Mouse (Mus musculus): Measurements from ENCODE around the gene Mark4. TPM values are rescaled to one million over a fixed set of nuclear protein-coding genes. Genes with fewer than 3 reads are reported as not detected.

The Mark4 gene
- polyA plus RNA-seq, 1 experiment from 2014 or later, result 1.8 TPM

- H3K4me1 ChIP-seq (ENCODE audit: insufficient read depth), result peaks cover 12% of the 10 kb centered on the region
- no peaks in the 10 kb centered on the region for H3K27me3 ChIP-seq (ENCODE audit: insufficient read depth, low read length)
- no peak overlapping the region for H3K4me3 ChIP-seq (ENCODE audit: low read depth, low read length)
- H3K4me2 ChIP-seq (ENCODE audit: low read depth, low read length), result no peak overlapping the region
- TF ChIP-seq CTCF (IDR thresholded peaks at IDR 0.05; ENCODE audit: low read depth) (no peak), EP300 (IDR thresholded peaks at IDR 0.05; ENCODE audit: low read depth) (no peak)
- no peak for DNase-seq
- no peak for ATAC-seq
- no peaks in the 10 kb centered on the region for H3K9me3 ChIP-seq (ENCODE audit: low read length)
- no peaks in the 10 kb centered on the region for H3K36me3 ChIP-seq (replicated peaks; ENCODE audit: insufficient read depth, low read length)
- peak overlapping the region; percentile 36 for H3K27ac ChIP-seq (ENCODE audit: low read depth)
- WGBS (ENCODE audit: insufficient replicate concordance), result 41% methylated on average over 12 of the region's 12 CpGs
- H3K9ac ChIP-seq (replicated peaks), result no peak overlapping the region
Measured at GRCm38 (mm10) chr7:19500420-19501363, 42.1 kb upstream of the Mark4 start.

- ATAC-seq, result peak; percentile 72
- H3K4me1 ChIP-seq (ENCODE audit: insufficient read depth), result peaks cover 15% of the 10 kb centered on the region
- 0 out of 2 replicates have a peak, but pooled peaks cover 2% of the 10 kb centered on the region for H3K27me3 ChIP-seq (ENCODE audit: insufficient read depth, low read length)
- H3K4me2 ChIP-seq (ENCODE audit: low read depth, low read length), result no peak overlapping the region
- H3K36me3 ChIP-seq (replicated peaks; ENCODE audit: insufficient read depth, low read length), result no peaks in the 10 kb centered on the region
- TF ChIP-seq EP300 (IDR thresholded peaks at IDR 0.05; ENCODE audit: low read depth) (no peak), CTCF (IDR thresholded peaks at IDR 0.05; ENCODE audit: low read depth) (no peak)
- H3K27ac ChIP-seq (ENCODE audit: low read depth), result no peak overlapping the region
- 56% methylated on average over 4 of the region's 4 CpGs for WGBS (ENCODE audit: insufficient replicate concordance)
- DNase-seq, result no peak
- H3K9ac ChIP-seq (replicated peaks), result no peak overlapping the region
- H3K4me3 ChIP-seq (ENCODE audit: low read depth, low read length), result no peak overlapping the region
- H3K9me3 ChIP-seq (ENCODE audit: low read length), result no peaks in the 10 kb centered on the region
Measured at GRCm38 (mm10) chr7:19498326-19498725, 39.7 kb upstream of the Mark4 start.

- peak; percentile 7; the same call in 1 of the 2 replicates for ATAC-seq
- H3K4me3 ChIP-seq (ENCODE audit: low read depth, low read length), result no peak overlapping the region
- H3K27me3 ChIP-seq (ENCODE audit: insufficient read depth, low read length), result peaks cover 4% of the 10 kb centered on the region; the same call in 1 of the 2 replicates
- DNase-seq, result no peak
- no peak overlapping the region for H3K4me2 ChIP-seq (ENCODE audit: low read depth, low read length)
- no peaks in the 10 kb centered on the region for H3K9me3 ChIP-seq (ENCODE audit: low read length)
- no peak overlapping the region for H3K9ac ChIP-seq (replicated peaks)
- TF ChIP-seq EP300 (IDR thresholded peaks at IDR 0.05; ENCODE audit: low read depth) (no peak), CTCF (IDR thresholded peaks at IDR 0.05; ENCODE audit: low read depth) (no peak)
- H3K27ac ChIP-seq (ENCODE audit: low read depth), result no peak overlapping the region
- H3K36me3 ChIP-seq (replicated peaks; ENCODE audit: insufficient read depth, low read length), result no peaks in the 10 kb centered on the region
- WGBS (ENCODE audit: insufficient replicate concordance), result 59% methylated on average over 5 of the region's 5 CpGs
- peaks cover 19% of the 10 kb centered on the region for H3K4me1 ChIP-seq (ENCODE audit: insufficient read depth)
Measured at GRCm38 (mm10) chr7:19496214-19496555, 37.6 kb upstream of the Mark4 start.

GRCm38 (mm10) chr7:19495521-19496213 is 37.0 kb upstream of the Mark4 start:
- Histone ChIP-seq H3K4me2 (ENCODE audit: low read depth, low read length) (no peak overlapping the region), H3K4me1 (ENCODE audit: insufficient read depth) (peaks cover 19% of the 10 kb centered on the region), H3K36me3 (replicated peaks; ENCODE audit: insufficient read depth, low read length) (no peaks in the 10 kb centered on the region), H3K27me3 (ENCODE audit: insufficient read depth, low read length) (peaks cover 9% of the 10 kb centered on the region; the same call in 1 of the 2 replicates), H3K9ac (replicated peaks) (no peak overlapping the region), H3K4me3 (ENCODE audit: low read depth, low read length) (no peak overlapping the region), H3K27ac (ENCODE audit: low read depth) (no peak overlapping the region), H3K9me3 (ENCODE audit: low read length) (no peaks in the 10 kb centered on the region)
- no peak for DNase-seq
- ATAC-seq, result no peak; the same call in 1 of the 2 replicates
- WGBS (ENCODE audit: insufficient replicate concordance), result 64% methylated on average over 20 of the region's 20 CpGs
- TF ChIP-seq CTCF (IDR thresholded peaks at IDR 0.05; ENCODE audit: low read depth), result no peak
- no peak for TF ChIP-seq EP300 (IDR thresholded peaks at IDR 0.05; ENCODE audit: low read depth)

- H3K9me3 ChIP-seq (ENCODE audit: low read length), result no peaks in the 10 kb centered on the region
- DNase-seq, result no peak
- H3K27ac ChIP-seq (ENCODE audit: low read depth), result no peak overlapping the region
- no peaks in the 10 kb centered on the region for H3K36me3 ChIP-seq (replicated peaks; ENCODE audit: insufficient read depth, low read length)
- H3K4me3 ChIP-seq (ENCODE audit: low read depth, low read length), result no peak overlapping the region
- TF ChIP-seq CTCF (IDR thresholded peaks at IDR 0.05; ENCODE audit: low read depth) (no peak), EP300 (IDR thresholded peaks at IDR 0.05; ENCODE audit: low read depth) (no peak)
- ATAC-seq, result no peak
- H3K4me2 ChIP-seq (ENCODE audit: low read depth, low read length), result no peak overlapping the region
- peaks cover 15% of the 10 kb centered on the region for H3K4me1 ChIP-seq (ENCODE audit: insufficient read depth)
- peaks cover 10% of the 10 kb centered on the region; the same call in 1 of the 2 replicates for H3K27me3 ChIP-seq (ENCODE audit: insufficient read depth, low read length)
- WGBS (ENCODE audit: insufficient replicate concordance), result 76% methylated on average over 25 of the region's 25 CpGs
- H3K9ac ChIP-seq (replicated peaks), result no peak overlapping the region
Measured at GRCm38 (mm10) chr7:19494751-19495474, 36.3 kb upstream of the Mark4 start.
